Mouse (Mus musculus) erythroblast, embryonic 14.5 days (primary cell): Measurements from ENCODE around the gene Ptprd.

Source experiments
- GATA1 ChIP-seq: IDR thresholded peaks from 2 replicates; pipeline ENCODE4 v1.6.1; 2012; ENCODE audit warnings: low read length, inconsistent platforms, mixed read lengths
- TAL1 ChIP-seq: IDR thresholded peaks from 3 replicates; pipeline ENCODE4 v1.6.1; 2012; ENCODE audit warnings: low read length, inconsistent platforms, mixed read lengths

DNA sequence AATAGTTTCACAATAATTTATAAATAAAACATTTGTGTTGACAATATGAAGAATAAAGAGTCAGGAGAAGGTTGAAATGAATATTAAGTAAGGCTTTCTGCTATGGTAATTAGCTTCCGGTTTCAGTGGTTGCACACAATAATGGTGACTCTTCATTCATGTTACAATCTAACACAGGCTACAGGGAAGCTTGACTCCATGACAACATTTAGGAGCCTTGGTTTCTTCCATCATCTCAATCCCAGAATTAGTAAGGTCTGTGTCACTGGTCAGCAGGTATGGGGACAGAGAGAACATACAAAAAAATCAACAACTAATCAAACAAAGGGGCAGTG is 1921.3 kb downstream of the Ptprd start:
- TF ChIP-seq GATA1 = no peak
- no peak for TF ChIP-seq TAL1
